Mouse (Mus musculus) lung, embryonic 14.5 days (tissue): ENCODE data around the gene Tcp10c. TPM values are rescaled to one million over a fixed set of nuclear protein-coding genes. Genes with fewer than 3 reads are reported as not detected.
"Not testable (repeated sequence)": the region's sequence is repeated elsewhere in the genome, so short reads cannot be mapped to it uniquely, and the experiment has no call there.

Experiments
- ATAC-seq: fragments of 200-750 bp; cut with Nextera tagmentation; 2 replicates; pipeline ENCODE4 v1.8.0; 2017; ENCODE audit warnings: mild to moderate bottlenecking, moderate TSS enrichment, moderate library complexity; ENCODE audit not compliant: insufficient read depth
- DNase-seq: peaks from one replicate; pipeline ENCODE4 v3.0.0-alpha.2; 2015
- H3K27ac ChIP-seq: fragments of 300-500 bp; sonication (generic); 2 replicates; pipeline ENCODE4 v1.5.1; 2014; ENCODE audit warnings: low read depth, mild to moderate bottlenecking, moderate library complexity
- H3K27me3 ChIP-seq: fragments of 300-500 bp; sonication (generic); 2 replicates; pipeline ENCODE4 v1.6.1; 2014; ENCODE audit warnings: low read length, control low read depth; ENCODE audit not compliant: insufficient read depth
- H3K36me3 ChIP-seq: fragments of 300-500 bp; sonication (generic); 2 replicates; pipeline ENCODE4 v1.6.1; 2014; ENCODE audit warnings: control low read depth; ENCODE audit not compliant: insufficient read depth
- H3K4me1 ChIP-seq: fragments of 300-500 bp; sonication (generic); 2 replicates; pipeline ENCODE4 v1.6.1; 2014; ENCODE audit warnings: antibody characterized with exemption, control low read depth; ENCODE audit not compliant: insufficient read depth
- H3K4me2 ChIP-seq: fragments of 300-500 bp; sonication (generic); 2 replicates; pipeline ENCODE4 v1.6.1; 2014; ENCODE audit warnings: mild to moderate bottlenecking
- H3K4me3 ChIP-seq: fragments of 300-500 bp; sonication (generic); 2 replicates; pipeline ENCODE4 v1.5.1; 2014; ENCODE audit warnings: low read depth, low read length
- H3K9ac ChIP-seq: fragments of 300-500 bp; sonication (generic); 2 replicates; pipeline ENCODE4 v1.6.1; 2014
- H3K9me3 ChIP-seq: fragments of 300-500 bp; sonication (generic); 2 replicates; pipeline ENCODE4 v1.6.1; 2016; ENCODE audit warnings: low read depth, low read length, control low read depth
- CTCF ChIP-seq: IDR thresholded peaks from 2 replicates; pipeline ENCODE4 v1.5.1; 2016; ENCODE audit warnings: antibody characterized with exemption, low read depth
- WGBS: fragments of 180-500 bp; shearing (Covaris S2); extraction: QIAGEN DNeasy Blood & Tissue Kit; methylation state at CpG from one replicate; pipeline ENCODE4 v1.1.7; 2014; 5-methylcytosine and 5-hydroxymethylcytosine counted together
- polyA plus RNA-seq: library from polyadenylated mRNA; unstranded; fragments of >200 nt; fragmentation: Nextera tagmentation; extraction: Ambion mirVana; gene quantifications from 2 replicates; pipeline ENCODE4 v1.2.1, GENCODE M21; 2014

Tcp10c gene
- polyA plus RNA-seq, 1 experiment from 2014 or later: not detected

DNA sequence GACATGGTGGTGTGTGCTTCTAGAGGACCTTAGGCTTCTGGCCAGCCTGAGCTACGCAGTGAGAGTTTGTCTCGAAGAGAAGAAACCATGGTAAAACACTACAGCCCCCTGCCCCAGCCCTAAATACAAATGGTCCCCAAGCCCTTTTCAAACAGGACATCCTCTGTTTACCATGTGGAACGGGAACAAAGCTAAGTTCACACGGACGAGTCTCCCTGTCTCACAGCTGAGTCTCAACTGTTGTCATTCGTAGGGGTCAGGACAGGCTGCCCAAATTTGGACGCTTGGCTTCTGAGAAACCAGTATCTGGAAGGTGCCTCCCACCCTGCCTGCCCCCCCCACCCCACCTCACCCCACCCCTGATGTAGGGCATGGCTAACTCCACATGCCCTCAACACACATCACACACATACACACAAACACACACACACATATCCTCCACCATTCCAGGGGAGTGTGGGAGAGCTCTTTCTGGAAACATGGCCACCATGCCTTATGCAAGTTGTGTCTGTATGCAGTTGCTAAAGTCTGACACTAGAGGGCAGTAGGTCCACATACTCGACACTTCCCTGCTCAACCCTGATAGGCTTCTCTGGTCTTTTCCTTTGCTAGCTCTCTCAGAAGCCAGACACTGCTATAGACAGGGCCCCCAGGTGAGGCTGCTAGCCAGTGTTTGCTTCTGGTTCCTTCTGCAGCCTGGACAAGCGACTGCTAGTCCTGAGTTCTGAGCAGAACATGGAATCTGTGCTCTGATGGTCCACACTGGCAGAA, 17.2 kb upstream of the Tcp10c start:
- peak; percentile 84 for DNase-seq
- not testable (repeated sequence) for H3K4me2 ChIP-seq, H3K9ac ChIP-seq, H3K27me3 ChIP-seq, H3K27ac ChIP-seq, H3K4me3 ChIP-seq, H3K36me3 ChIP-seq, H3K4me1 ChIP-seq, H3K9me3 ChIP-seq
- TF ChIP-seq CTCF: peak; percentile 74
- ATAC-seq: peak; percentile 83
- WGBS: 57% methylated on average over 9 of the region's 9 CpGs

DNA sequence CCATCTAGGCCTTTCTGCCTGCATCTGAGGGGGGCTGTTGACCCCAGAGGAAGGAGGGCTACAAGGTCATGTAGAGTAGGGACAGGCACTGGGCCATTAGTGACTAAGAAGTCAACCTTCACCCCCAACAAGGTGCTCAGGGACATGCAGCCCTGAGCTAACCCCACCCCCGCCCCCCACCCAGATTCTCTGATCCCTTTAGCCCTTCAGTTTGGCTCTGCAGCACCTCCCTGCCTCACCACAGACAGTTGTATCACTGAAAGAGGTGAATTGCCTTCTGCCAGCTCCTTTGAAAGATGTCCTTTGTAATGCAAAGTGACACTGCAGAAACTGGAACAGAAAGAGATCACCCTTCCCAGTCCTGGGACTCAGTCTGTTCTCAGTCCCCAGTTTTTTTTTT, 16.4 kb upstream of the Tcp10c start:
- H3K36me3 ChIP-seq, H3K4me2 ChIP-seq, H3K4me1 ChIP-seq, H3K9me3 ChIP-seq, ATAC-seq, H3K4me3 ChIP-seq, H3K27me3 ChIP-seq, H3K27ac ChIP-seq, DNase-seq, H3K9ac ChIP-seq: not testable (repeated sequence)
- WGBS: 51% methylated on average over 1 of the region's 1 CpGs

DNA sequence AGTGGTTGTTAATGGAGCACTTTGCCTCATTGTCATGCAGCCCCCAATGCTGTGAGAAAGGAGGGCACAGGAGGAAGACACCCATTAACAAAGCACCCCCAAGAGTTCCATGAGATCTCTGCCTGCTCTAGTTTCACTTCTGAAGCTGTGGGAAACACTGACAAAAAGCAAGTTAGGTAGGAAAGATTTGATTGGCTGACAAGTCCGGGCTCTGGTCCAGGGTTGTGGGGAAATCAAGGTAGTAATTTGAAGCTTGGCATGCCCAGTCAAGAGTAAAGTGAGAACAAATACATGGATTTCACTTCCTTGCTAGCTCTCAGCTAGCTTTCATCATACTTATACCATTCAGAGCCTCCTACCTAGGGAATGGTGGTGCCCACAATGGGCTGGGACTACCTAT, 14.3 kb upstream of the Tcp10c start:
- H3K4me2 ChIP-seq, DNase-seq, H3K4me1 ChIP-seq, ATAC-seq, H3K27me3 ChIP-seq, H3K9me3 ChIP-seq, H3K36me3 ChIP-seq, H3K4me3 ChIP-seq, H3K9ac ChIP-seq, H3K27ac ChIP-seq: not testable (repeated sequence)
- 79% methylated on average over 1 of the region's 1 CpGs for WGBS

DNA sequence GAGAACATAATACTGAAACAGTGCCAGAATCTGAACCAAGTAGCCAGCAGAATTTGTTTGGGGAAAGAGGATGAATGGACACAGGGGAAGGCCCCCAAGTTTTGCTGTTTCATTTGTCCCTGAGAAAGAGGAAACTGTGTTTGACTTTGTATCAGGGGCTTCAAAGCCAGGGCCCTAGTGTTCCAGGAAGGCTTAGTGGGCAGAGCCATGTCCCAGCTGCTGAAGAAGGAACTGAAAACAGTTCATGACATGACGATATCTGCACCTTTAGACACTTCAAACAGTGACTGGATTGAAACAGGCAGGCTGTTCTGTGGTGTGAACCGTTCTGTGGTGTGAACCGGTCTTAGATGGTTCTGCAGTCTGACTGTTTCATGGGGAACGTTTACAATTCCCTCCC, 8.4 kb upstream of the Tcp10c start:
- not testable (repeated sequence) for H3K27me3 ChIP-seq, H3K4me3 ChIP-seq, H3K9ac ChIP-seq, ATAC-seq, H3K36me3 ChIP-seq, H3K9me3 ChIP-seq, H3K4me1 ChIP-seq, H3K4me2 ChIP-seq, DNase-seq, H3K27ac ChIP-seq
- no CpG with 5 or more reads among the region's 4 CpGs for WGBS

DNA sequence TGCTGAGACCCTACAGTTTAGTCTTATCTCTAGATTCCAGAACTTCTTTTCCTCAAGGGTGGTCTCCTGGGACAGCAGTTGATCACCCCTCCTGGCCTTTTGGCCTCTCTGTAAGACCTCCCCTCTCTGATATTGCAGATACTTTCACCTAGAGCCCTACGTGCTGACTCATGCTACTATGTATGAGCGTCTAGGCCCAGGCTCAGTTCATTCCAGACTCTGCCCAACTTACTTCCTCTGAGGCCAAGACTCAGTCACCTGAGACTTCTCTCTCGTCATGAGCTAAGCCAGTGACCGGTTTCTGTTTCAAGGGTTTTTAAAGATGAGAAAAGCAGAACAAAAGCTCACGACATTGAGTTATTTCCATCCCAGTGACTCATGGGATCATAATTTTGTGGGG, 4.8 kb upstream of the Tcp10c start:
- not testable (repeated sequence) for DNase-seq, H3K9ac ChIP-seq, H3K36me3 ChIP-seq, H3K9me3 ChIP-seq, ATAC-seq, H3K27me3 ChIP-seq, H3K27ac ChIP-seq, H3K4me2 ChIP-seq, H3K4me1 ChIP-seq, H3K4me3 ChIP-seq
- WGBS: 75% methylated on average over 4 of the region's 5 CpGs

DNA sequence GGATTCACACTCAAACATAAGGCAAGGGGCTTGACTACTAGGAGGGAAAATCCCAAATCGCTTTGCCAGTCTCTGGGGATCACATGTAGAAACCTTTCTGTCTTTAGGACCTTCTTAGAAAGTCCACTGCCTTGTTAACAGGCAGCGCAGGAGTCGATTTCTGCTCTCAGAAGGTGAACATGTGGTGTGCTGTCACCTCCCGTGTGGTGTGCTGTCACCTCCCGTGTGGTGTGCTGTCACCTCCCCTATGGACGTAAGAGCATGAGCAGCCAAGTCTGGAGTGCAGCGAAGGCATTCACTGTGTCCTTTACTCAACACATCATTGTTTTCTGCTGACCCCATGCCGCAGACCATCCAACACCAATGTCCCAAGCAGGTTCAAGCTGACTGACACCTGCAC, 1.1 kb upstream of the Tcp10c start:
- not testable (repeated sequence) for DNase-seq, H3K27ac ChIP-seq, H3K36me3 ChIP-seq, ATAC-seq, H3K9ac ChIP-seq, H3K4me1 ChIP-seq, H3K9me3 ChIP-seq, H3K4me3 ChIP-seq, H3K27me3 ChIP-seq, H3K4me2 ChIP-seq
- 81% methylated on average over 8 of the region's 8 CpGs for WGBS

DNA sequence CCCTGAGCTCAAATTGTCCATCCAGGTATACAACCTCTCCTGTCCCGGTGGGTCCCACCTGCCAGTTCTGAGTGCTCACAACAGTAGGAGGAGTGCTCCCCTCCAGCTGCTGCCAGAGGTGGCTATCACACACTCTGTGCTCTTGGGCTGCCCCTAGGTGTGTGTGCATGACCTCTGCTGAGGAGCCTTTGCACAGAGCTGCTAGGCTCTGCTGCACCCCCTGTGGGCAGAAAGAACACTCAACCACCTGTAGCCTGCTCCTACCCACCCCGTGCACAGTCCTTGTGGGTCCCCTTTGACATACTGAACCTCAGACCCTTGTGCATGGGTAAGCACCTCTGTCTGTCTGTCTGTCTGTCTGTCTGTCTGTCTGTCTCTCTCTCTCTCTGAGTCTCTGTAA, 8.1 kb downstream of the Tcp10c start:
- H3K9ac ChIP-seq, H3K4me2 ChIP-seq, DNase-seq, H3K4me1 ChIP-seq, H3K9me3 ChIP-seq, H3K27me3 ChIP-seq, H3K27ac ChIP-seq, H3K36me3 ChIP-seq, H3K4me3 ChIP-seq: not testable (repeated sequence)
- 0 out of 2 replicates have a peak, but pooled peaks have one; percentile 38 for ATAC-seq
- 89% methylated on average over 2 of the region's 2 CpGs for WGBS

DNA sequence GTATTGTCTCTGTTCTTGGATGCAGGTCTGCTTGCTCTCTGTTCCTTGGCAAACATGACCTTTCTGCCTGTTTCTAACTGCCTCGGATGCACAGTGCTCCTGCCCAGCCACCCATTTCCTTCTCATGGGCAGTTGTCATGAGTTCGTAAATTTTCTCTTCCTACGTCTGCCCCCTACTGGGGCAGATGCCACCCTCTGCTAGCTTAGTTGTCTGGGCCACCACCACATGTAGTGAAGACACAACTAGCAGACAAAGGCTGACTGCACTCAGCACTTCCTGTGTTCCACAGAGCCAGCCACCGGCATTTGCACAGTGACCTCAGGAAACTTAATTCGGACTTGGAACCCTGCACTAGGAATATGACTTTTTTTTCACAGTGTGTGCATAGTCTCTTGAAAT, 9.4 kb downstream of the Tcp10c start:
- not testable (repeated sequence) for DNase-seq, H3K9ac ChIP-seq, H3K4me1 ChIP-seq, H3K4me3 ChIP-seq, H3K27me3 ChIP-seq, H3K27ac ChIP-seq, H3K9me3 ChIP-seq, H3K36me3 ChIP-seq, H3K4me2 ChIP-seq, ATAC-seq
- WGBS: 88% methylated on average over 3 of the region's 5 CpGs

DNA sequence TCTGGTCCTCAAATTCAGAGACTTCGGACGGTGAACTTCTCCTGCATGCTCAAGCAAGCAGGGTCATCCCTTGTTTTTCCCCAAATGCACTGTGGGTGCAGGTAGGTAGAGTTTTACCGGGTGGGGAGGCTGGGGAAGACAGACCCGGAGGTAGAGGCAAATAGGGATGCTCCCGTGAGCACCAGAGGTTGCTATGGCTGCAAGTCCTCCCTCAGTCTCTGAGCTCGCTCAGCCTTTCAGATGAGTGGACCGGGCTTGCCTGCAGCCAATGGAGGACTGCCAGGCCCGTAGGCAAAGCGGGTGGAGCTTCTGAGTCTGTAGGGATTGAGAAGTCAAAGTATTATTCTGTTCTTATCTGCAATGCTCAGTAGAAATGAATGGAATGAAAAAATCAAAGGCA, 9.8 kb downstream of the Tcp10c start:
- H3K36me3 ChIP-seq, H3K27ac ChIP-seq, H3K27me3 ChIP-seq, ATAC-seq, H3K4me1 ChIP-seq, H3K9me3 ChIP-seq, DNase-seq, H3K4me3 ChIP-seq, H3K9ac ChIP-seq, H3K4me2 ChIP-seq: not testable (repeated sequence)
- 84% methylated on average over 9 of the region's 9 CpGs for WGBS

DNA sequence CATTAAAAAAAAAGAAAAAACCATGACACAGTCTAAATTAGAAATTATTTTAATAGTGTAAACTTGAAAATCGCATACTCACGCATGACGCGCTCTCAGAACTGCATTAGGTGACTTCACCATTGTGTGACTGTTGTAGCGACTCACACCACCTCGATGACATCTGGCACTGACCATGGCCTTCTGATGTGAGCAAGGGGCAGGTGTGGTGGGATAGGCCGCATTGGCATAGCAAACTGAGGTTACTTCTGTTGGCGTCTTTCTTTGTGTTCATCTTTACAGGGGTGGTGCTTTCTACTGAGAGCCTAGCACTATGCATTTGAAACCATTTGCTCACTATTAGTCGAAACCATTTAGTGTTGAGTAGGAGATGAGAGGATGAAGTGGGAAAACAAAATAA, 12.8 kb downstream of the Tcp10c start:
- H3K27me3 ChIP-seq, H3K4me3 ChIP-seq, H3K9ac ChIP-seq, H3K4me1 ChIP-seq, H3K27ac ChIP-seq, H3K4me2 ChIP-seq, H3K36me3 ChIP-seq, H3K9me3 ChIP-seq, DNase-seq, ATAC-seq: not testable (repeated sequence)
- 90% methylated on average over 9 of the region's 9 CpGs for WGBS

DNA sequence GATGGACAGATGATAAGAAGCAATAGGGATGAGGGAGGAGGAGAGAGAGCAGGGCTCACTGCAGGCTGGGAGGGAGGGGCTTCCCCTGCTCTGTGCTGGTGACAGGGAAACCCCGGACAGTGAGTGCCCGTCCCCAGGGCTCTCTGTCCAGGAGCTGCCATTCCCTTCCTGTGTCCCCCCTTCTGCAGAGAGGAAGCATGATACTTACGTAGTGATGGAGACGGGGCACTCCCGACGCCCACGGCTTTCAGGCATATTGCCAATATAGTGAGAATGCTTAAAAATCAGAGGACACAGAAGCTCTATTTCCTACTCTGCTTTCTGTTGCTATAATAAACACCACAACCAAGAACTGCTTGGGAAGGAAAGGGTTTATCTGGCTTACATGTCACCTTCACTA, 14.3 kb downstream of the Tcp10c start:
- not testable (repeated sequence) for DNase-seq, H3K36me3 ChIP-seq, H3K9ac ChIP-seq, ATAC-seq, H3K9me3 ChIP-seq, H3K4me2 ChIP-seq, H3K27ac ChIP-seq, H3K4me1 ChIP-seq, H3K4me3 ChIP-seq, H3K27me3 ChIP-seq
- WGBS: 84% methylated on average over 6 of the region's 7 CpGs
